Mouse (Mus musculus) embryonic facial prominence, embryonic 11.5 days (tissue): ENCODE measurements around the gene Rbm20. TPM values are rescaled to one million over a fixed set of nuclear protein-coding genes. Genes with fewer than 3 reads are reported as not detected.

Experiments
- ATAC-seq: fragments of 200-750 bp; cut with Nextera tagmentation; replicated peaks from 2 replicates; pipeline ENCODE4 v1.8.0; 2017; ENCODE audit warnings: low read depth; ENCODE audit not compliant: insufficient number of reproducible peaks, low FRiP score, low TSS enrichment
- DNase-seq: peaks from one replicate; pipeline ENCODE4 v3.0.0-alpha.2; 2015; ENCODE audit warnings: low spot score
- H3K27ac ChIP-seq: fragments of 300-500 bp; sonication (generic); replicated peaks from 2 replicates; pipeline ENCODE4 v1.5.1; 2014; ENCODE audit warnings: mild to moderate bottlenecking, low read depth, low read length, control low read depth
- H3K27me3 ChIP-seq: fragments of 300-500 bp; sonication (generic); 2 replicates; pipeline ENCODE4 v1.6.1; 2014; ENCODE audit warnings: mild to moderate bottlenecking, low read length, moderate library complexity, mixed read lengths; ENCODE audit not compliant: control insufficient read depth, insufficient read depth
- H3K36me3 ChIP-seq: fragments of 300-500 bp; sonication (generic); replicated peaks from 2 replicates; pipeline ENCODE4 v1.6.1; 2014; ENCODE audit warnings: low read depth, mild to moderate bottlenecking, low read length, moderate library complexity, mixed read lengths; ENCODE audit not compliant: control insufficient read depth, insufficient read depth
- H3K4me1 ChIP-seq: fragments of 300-500 bp; sonication (generic); 2 replicates; pipeline ENCODE4 v1.6.1; 2014; ENCODE audit warnings: low read length, mixed read lengths; ENCODE audit not compliant: control insufficient read depth, insufficient read depth
- H3K4me2 ChIP-seq: fragments of 300-500 bp; sonication (generic); 2 replicates; pipeline ENCODE4 v1.6.1; 2014; ENCODE audit warnings: low read depth, mild to moderate bottlenecking, control low read depth, low read length, moderate library complexity
- H3K4me3 ChIP-seq: fragments of 300-500 bp; sonication (generic); 2 replicates; pipeline ENCODE4 v1.5.1; 2014; ENCODE audit warnings: low read depth, low read length, control low read depth
- H3K9ac ChIP-seq: fragments of 300-500 bp; sonication (generic); replicated peaks from 2 replicates; pipeline ENCODE4 v1.6.1; 2014; ENCODE audit warnings: mild to moderate bottlenecking, control low read depth, low read length
- H3K9me3 ChIP-seq: fragments of 300-500 bp; sonication (generic); replicated peaks from 2 replicates; pipeline ENCODE4 v1.6.1; 2016; ENCODE audit warnings: mild to moderate bottlenecking, low read length, inconsistent platforms, mixed read lengths; ENCODE audit not compliant: control insufficient read depth
- WGBS: fragments of 180-500 bp; shearing (Covaris S2); extraction: QIAGEN DNeasy Blood & Tissue Kit; methylation state at CpG from one replicate; pipeline ENCODE4 v1.1.7; 2014; 5-methylcytosine and 5-hydroxymethylcytosine counted together
- polyA plus RNA-seq: library from polyadenylated mRNA; unstranded; fragments of >200 nt; fragmentation: Nextera tagmentation; extraction: Ambion mirVana; gene quantifications from 2 replicates; pipeline ENCODE4 v1.2.1, GENCODE M21; 2014

The Rbm20 gene
- polyA plus RNA-seq, 1 experiment from 2014 or later = 1.1 TPM

DNA sequence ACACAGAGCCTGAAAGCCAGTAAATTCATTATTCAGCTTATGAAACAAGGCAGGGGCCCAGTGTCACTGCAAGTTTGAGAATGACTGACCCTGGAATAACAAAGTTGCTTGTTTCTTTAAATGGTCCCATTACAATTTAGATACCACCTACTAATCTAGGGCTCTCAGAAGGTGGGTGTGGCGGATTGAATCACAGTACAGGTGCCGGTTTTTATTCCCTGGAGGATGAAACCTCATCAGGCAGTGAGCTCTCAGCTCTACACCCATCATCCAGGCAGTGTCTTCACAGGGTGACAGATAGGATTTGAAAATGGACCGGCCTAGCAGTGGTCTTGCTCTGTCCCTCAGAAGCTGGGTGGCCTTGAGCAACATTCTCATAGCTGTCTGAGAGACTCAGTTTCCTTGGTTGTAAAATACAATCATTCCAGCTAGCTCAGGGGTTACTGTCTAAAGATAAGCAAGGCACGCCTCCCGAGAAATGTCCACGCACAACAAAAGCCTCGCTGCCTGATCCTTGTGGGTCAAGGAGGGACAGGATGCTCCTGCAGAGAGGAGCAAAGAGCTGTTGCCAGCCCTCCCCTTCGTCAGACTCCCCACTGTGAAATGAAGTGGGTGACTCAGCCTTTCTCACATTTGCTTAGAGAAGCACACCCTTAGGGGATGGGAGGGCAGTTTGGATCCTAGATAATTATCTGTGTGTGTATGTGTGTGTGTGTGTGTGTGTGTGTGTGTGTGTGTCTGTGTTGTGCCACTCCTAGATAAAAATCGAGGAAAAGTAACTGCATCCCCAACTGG lies 2.8 kb upstream of the Rbm20 start:
- Histone ChIP-seq H3K27me3 (peaks cover 35% of the 10 kb centered on the region), H3K27ac (no peak overlapping the region), H3K4me3 (no peak overlapping the region), H3K9me3 (no peaks in the 10 kb centered on the region), H3K9ac (no peak overlapping the region), H3K4me1 (0 out of 2 replicates have a peak, but pooled peaks cover 8% of the 10 kb centered on the region), H3K36me3 (no peaks in the 10 kb centered on the region), H3K4me2 (no peak overlapping the region)
- DNase-seq (no peak), ATAC-seq (no peak)
- WGBS = 28% methylated on average over 9 of the region's 9 CpGs

DNA sequence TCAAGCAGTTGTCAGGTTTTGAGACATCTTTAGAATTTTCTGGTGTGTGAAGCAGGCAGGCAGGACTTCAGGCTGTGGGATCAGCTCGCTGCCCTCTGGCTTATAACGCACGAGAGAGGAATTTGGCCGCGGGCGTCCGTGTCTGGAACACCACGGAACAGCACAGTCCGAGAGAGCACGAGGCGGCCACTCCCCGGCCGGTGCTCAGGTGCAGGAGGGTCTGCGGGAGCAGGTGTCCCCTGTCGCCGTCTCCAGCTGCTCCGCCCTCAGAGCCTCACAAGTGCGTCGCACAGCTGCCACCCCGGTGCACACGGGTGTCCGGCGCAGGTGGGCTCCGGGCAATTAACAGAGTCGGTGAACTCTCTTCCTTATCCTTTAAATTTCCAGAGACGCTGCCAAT lies 878 bp upstream of the Rbm20 start:
- H3K9ac ChIP-seq = no peak overlapping the region
- 0 out of 2 replicates have a peak, but pooled peaks have one; percentile 31 for ATAC-seq
- no peaks in the 10 kb centered on the region for H3K36me3 ChIP-seq
- H3K27me3 ChIP-seq = peaks cover 35% of the 10 kb centered on the region
- peak overlapping the region; percentile 100 for H3K4me2 ChIP-seq
- no peak overlapping the region for H3K27ac ChIP-seq
- peak overlapping the region; percentile 60 for H3K4me3 ChIP-seq
- no peak for DNase-seq
- H3K9me3 ChIP-seq = no peaks in the 10 kb centered on the region
- 2% methylated on average over 26 of the region's 26 CpGs for WGBS
- H3K4me1 ChIP-seq = 0 out of 2 replicates have a peak, but pooled peaks cover 2% of the 10 kb centered on the region

DNA sequence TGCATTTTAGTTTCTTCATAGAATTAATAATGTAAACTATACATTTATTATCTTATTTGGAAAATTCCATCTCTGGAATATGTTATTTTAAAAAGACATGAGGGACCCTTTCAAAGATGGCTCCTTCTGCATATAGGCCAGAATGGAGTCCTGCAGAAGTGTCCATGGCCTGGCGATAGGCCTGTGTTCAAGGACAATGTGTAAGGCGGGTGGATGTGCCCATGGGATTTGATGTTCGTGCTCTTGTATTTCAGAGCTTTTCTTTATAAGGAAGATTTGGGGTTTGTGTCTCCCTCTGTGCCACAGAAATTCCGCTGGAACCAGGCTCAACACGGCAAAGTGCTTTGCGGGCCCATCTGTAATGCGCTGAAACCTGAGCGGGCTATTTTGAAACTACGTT lies 2.1 kb downstream of the Rbm20 start:
- 93% methylated on average over 9 of the region's 9 CpGs for WGBS
- peaks cover 34% of the 10 kb centered on the region for H3K27me3 ChIP-seq
- DNase-seq = no peak
- no peak overlapping the region for H3K4me3 ChIP-seq
- no peaks in the 10 kb centered on the region for H3K36me3 ChIP-seq
- H3K27ac ChIP-seq = no peak overlapping the region
- no peaks in the 10 kb centered on the region for H3K9me3 ChIP-seq
- no peak overlapping the region for H3K9ac ChIP-seq
- no peak for ATAC-seq
- H3K4me2 ChIP-seq = no peak overlapping the region
- 0 out of 2 replicates have a peak, but pooled peaks cover 2% of the 10 kb centered on the region for H3K4me1 ChIP-seq

DNA sequence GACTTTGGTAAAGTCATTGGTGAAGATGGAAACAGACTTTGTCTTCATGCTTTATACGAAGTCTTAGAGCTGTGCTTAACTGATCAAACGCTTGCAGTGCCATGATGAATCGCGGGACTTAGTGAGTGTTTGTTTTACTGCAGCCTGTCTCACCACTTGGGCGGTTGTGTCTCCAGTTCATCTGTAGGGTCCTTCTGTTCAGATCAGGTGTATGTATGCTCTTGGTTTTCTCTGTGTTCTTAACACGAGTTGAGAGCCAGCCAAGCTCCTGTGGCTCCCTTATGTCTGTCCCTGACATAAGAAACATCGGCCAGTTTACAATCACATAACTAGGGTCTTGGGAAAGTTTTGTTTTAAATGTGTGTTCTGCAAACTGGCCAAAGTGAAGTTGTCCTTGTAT lies 2.9 kb downstream of the Rbm20 start:
- WGBS = 86% methylated on average over 7 of the region's 7 CpGs
- Histone ChIP-seq H3K4me1 (0 out of 2 replicates have a peak, but pooled peaks cover 2% of the 10 kb centered on the region), H3K9me3 (no peaks in the 10 kb centered on the region), H3K27ac (no peak overlapping the region), H3K36me3 (no peaks in the 10 kb centered on the region), H3K9ac (no peak overlapping the region), H3K4me2 (no peak overlapping the region), H3K4me3 (no peak overlapping the region), H3K27me3 (peaks cover 28% of the 10 kb centered on the region)
- ATAC-seq (no peak), DNase-seq (no peak)

DNA sequence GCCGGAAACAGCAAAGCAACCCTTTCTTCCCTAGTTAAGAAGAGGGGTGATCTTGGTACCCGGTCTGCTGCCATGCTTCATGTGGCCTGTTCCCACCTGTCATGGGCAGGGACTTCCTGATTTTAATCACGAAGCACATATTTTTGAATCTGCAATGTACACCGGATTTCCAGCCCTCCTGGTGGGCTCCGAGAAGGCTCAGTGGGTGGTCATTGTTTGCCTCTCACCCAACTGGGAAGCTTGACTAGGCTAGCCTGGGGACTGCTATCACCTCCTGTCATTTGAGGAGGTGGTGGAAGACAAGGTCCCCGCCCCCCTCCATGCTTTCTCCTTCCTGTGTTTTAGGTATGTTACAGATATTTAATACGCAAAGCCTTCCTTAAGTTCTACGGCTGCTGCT lies 5.3 kb downstream of the Rbm20 start:
- H3K4me1 ChIP-seq = no peaks in the 10 kb centered on the region
- no peaks in the 10 kb centered on the region for H3K36me3 ChIP-seq
- peaks cover 8% of the 10 kb centered on the region for H3K27me3 ChIP-seq
- H3K4me3 ChIP-seq = no peak overlapping the region
- DNase-seq (no peak), ATAC-seq (no peak)
- no peak overlapping the region for H3K4me2 ChIP-seq
- WGBS = 39% methylated on average over 8 of the region's 8 CpGs
- H3K9ac ChIP-seq = no peak overlapping the region
- no peaks in the 10 kb centered on the region for H3K9me3 ChIP-seq
- H3K27ac ChIP-seq = no peak overlapping the region

DNA sequence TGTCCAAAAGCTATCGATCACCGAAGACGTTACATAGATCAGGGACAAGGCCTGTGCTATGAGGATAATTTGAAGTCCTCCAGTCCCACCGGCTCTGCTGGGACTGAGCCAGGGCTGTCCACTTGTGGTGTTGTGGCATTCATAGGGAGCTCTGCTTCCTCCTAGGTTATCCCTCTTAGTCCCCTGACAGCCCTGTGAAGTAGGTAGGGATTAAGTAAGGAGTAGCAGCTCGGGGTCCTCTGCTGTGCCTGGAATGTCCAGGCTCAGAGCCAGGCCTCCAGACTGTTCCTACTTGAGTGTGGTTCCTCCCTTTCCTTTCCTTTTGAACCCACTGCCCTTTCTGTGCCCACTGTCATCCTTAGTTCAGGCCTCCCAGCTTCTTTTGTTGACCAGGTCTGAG lies 10.5 kb downstream of the Rbm20 start:
- no peak overlapping the region for H3K4me2 ChIP-seq
- H3K27me3 ChIP-seq = no peaks in the 10 kb centered on the region
- no peaks in the 10 kb centered on the region for H3K36me3 ChIP-seq
- WGBS = 89% methylated on average over 5 of the region's 5 CpGs
- no peak for ATAC-seq
- no peak overlapping the region for H3K27ac ChIP-seq
- H3K4me1 ChIP-seq = no peaks in the 10 kb centered on the region
- no peak overlapping the region for H3K4me3 ChIP-seq
- no peak overlapping the region for H3K9ac ChIP-seq
- no peak for DNase-seq
- no peaks in the 10 kb centered on the region for H3K9me3 ChIP-seq

DNA sequence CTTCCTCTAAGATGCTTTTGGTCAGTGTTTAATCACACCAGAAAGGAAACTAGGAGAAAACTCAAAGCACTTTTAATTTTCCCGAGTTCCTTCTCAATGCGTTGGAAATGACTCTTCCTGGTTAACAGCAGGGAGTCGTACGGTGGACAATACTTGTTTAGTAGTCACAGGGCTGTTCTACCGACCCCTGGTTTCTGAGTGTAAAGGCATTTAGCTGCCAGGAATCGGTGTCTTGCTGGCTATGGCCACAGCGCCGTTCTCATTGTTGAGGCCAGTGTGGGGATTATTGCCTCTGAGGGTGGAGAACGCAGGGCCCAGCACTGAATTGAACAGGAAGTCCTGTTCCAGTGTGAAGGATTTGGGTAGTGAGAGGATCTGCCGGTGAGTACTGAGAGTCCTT lies 13.7 kb downstream of the Rbm20 start:
- Histone ChIP-seq H3K4me3 (no peak overlapping the region), H3K4me2 (no peak overlapping the region), H3K36me3 (no peaks in the 10 kb centered on the region), H3K27ac (no peak overlapping the region), H3K27me3 (no peaks in the 10 kb centered on the region), H3K9ac (no peak overlapping the region), H3K4me1 (no peaks in the 10 kb centered on the region), H3K9me3 (no peaks in the 10 kb centered on the region)
- ATAC-seq (no peak), DNase-seq (no peak)
- 72% methylated on average over 10 of the region's 10 CpGs for WGBS

DNA sequence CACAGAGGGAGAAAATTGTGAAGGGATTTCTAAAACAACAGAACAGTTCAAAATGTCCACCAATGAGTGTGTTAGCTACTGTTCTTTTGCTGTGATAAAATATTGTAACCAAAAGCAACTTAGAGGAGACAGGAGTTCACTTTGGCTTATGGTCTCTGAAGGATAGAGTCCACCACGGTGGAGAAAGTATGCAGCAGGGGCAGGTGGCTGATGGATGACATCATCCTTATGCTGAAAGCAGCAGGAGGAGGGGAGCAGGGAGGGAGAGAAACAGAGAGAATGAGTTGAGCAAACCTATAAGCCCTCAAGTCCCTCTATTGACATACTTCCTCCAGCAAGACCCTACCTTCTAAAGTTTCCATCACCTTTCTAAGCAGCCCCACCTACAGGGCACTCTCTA lies 16.9 kb downstream of the Rbm20 start:
- no peak for ATAC-seq

More for the DNA sequence above, 16.9 kb downstream of the Rbm20 start:
- Histone ChIP-seq H3K4me2 (no peak overlapping the region), H3K36me3 (no peaks in the 10 kb centered on the region), H3K9ac (no peak overlapping the region), H3K4me1 (no peaks in the 10 kb centered on the region; the same call in 1 of the 2 replicates), H3K27me3 (no peaks in the 10 kb centered on the region), H3K9me3 (no peaks in the 10 kb centered on the region), H3K4me3 (no peak overlapping the region), H3K27ac (no peak overlapping the region)
- 47% methylated on average over 1 of the region's 1 CpGs for WGBS
- no peak for DNase-seq
